8 mouse cellular contexts compared by ENCODE assay signal in genomic region chr4:120032320-120032983, GRCm38 (mm10). TPM values are rescaled to one million over a fixed set of nuclear protein-coding genes. Genes with fewer than 3 reads are reported as not detected.
DNase-seq lines count a peak whose midpoint lies in the region; ATAC-seq and TF ChIP-seq lines count a peak whose summit lies in the region.
"Had no signal": no experiment of that assay in that cellular context is flagged by ENCODE, and none has a peak within 500 bp of the region (broad histone marks: within the 10 kb centered on the region; RNA-seq: fewer than 3 reads in every experiment).

No protein-coding gene starts in this region.

- peak overlapping the region; percentile 99 for H3K4me2 ChIP-seq in limb, embryonic 12.5 days
- H3K4me2 ChIP-seq in midbrain, embryonic 13.5 days (replicated peaks), result peak overlapping the region; percentile 85

- no peak for TF ChIP-seq CTCF in kidney, adult 2 months (conservative IDR thresholded peaks at IDR 0.05; ENCODE audit: insufficient read depth, insufficient read length, low read depth, low read length)

- H3K4me3 ChIP-seq in kidney, adult 2 months (ENCODE audit: insufficient read depth, low read depth, low read length), result peak overlapping the region; percentile 61
- peak overlapping the region; percentile 60 for H3K4me3 ChIP-seq in limb, embryonic 12.5 days (replicated peaks)
- H3K4me3 ChIP-seq in midbrain, embryonic 13.5 days (replicated peaks), result peak overlapping the region; percentile 55

- no peaks in the 10 kb centered on the region for H3K27me3 ChIP-seq in kidney, adult 2 months (replicated peaks; ENCODE audit: control insufficient read depth, insufficient read depth, low read length)
- H3K27me3 ChIP-seq in limb, embryonic 12.5 days, result peaks cover 81% of the 10 kb centered on the region
- H3K27me3 ChIP-seq in midbrain, embryonic 13.5 days, result peaks cover 64% of the 10 kb centered on the region

- peak; percentile 38 for DNase-seq in adrenal gland, adult 8-10 months
- DNase-seq in embryo, embryonic 9.5 days (ENCODE audit: extremely low spot score), result peak; percentile 64
- DNase-seq in heart, adult 9 months (ENCODE audit: low spot score in 2 of 2), result peak; percentile 64 to 76
- peak; percentile 60 for DNase-seq in kidney, adult 2 months
- peak; percentile 43 to 55 for DNase-seq in spleen, adult 18-20 months

- no peak for TF ChIP-seq POLR2A in kidney, adult 2 months (IDR thresholded peaks at IDR 0.05; ENCODE audit: low read depth, low read length)

- H3K9ac ChIP-seq in limb, embryonic 12.5 days (replicated peaks), result peak overlapping the region; percentile 55
- H3K9ac ChIP-seq in midbrain, embryonic 13.5 days (replicated peaks), result peak overlapping the region; percentile 65

- peak; percentile 69; the same call in 1 of the 2 replicates for ATAC-seq in limb, embryonic 12.5 days (ENCODE audit: insufficient number of reproducible peaks, insufficient read depth, low FRiP score, low TSS enrichment, low read depth)
- peak; percentile 74 for ATAC-seq in midbrain, embryonic 13.5 days

- no peaks in the 10 kb centered on the region for H3K36me3 ChIP-seq in kidney, adult 2 months (ENCODE audit: control insufficient read depth, insufficient read depth, low read length)
- H3K36me3 ChIP-seq in limb, embryonic 12.5 days, result no peaks in the 10 kb centered on the region
- no peaks in the 10 kb centered on the region for H3K36me3 ChIP-seq in midbrain, embryonic 13.5 days

- no peaks in the 10 kb centered on the region for H3K9me3 ChIP-seq in limb, embryonic 12.5 days
- no peaks in the 10 kb centered on the region for H3K9me3 ChIP-seq in midbrain, embryonic 13.5 days

- H3K4me1 ChIP-seq in kidney, adult 2 months (ENCODE audit: control insufficient read depth, insufficient read depth, low read length), result no peaks in the 10 kb centered on the region
- peaks cover 14% of the 10 kb centered on the region for H3K4me1 ChIP-seq in limb, embryonic 12.5 days (replicated peaks)
- peaks cover 26% of the 10 kb centered on the region for H3K4me1 ChIP-seq in midbrain, embryonic 13.5 days (replicated peaks)

- no peak overlapping the region for H3K27ac ChIP-seq in kidney, adult 2 months (ENCODE audit: insufficient read depth, low read depth, low read length)
- H3K27ac ChIP-seq in limb, embryonic 12.5 days, result no peak overlapping the region
- no peak overlapping the region for H3K27ac ChIP-seq in midbrain, embryonic 13.5 days
- H3K27ac ChIP-seq: macrophage had no signal

- 9% methylated on average over 70 of the region's 70 CpGs for WGBS in kidney, adult 2 months
- under 1% methylated on average over 40 of the region's 70 CpGs for WGBS in limb, embryonic 12.5 days
- under 1% methylated on average over 30 of the region's 70 CpGs for whole genome bisulfite sequencing in midbrain, embryonic 13.5 days

RNA-seq across cellular contexts. Expression of gene AL607142.1, which starts 32.3 kb away (rescaled TPM):
- total RNA-seq in adrenal gland, adult 8-10 months (2022), result not detected
- not detected in 2 replicates for polyA plus RNA-seq in kidney, adult 2 months (2012; rRNA removed)
- not detected in 2 replicates for polyA plus RNA-seq in limb, embryonic 12.5 days (2016; fragmentation: Nextera tagmentation; extraction: Ambion mirVana)
- polyA plus RNA-seq in midbrain, embryonic 13.5 days (2015; fragmentation: Nextera tagmentation; extraction: Ambion mirVana), result not detected in 2 replicates
- polyA plus RNA-seq: macrophage had no signal
